Mouse (Mus musculus) monocyte, adult 5-6 weeks (primary cell): ENCODE measurements around the gene Clstn3. TPM values are rescaled to one million over a fixed set of nuclear protein-coding genes. Genes with fewer than 3 reads are reported as not detected.
"Not testable (repeated sequence)": the region's sequence is repeated elsewhere in the genome, so short reads cannot be mapped to it uniquely, and the experiment has no call there.

Source experiments
- ATAC-seq: fragments of 153-309, 156-312 bp; replicated peaks from 2 replicates; pipeline ENCODE4 v1.8.0; 2017; ENCODE audit warnings: mild to moderate bottlenecking; ENCODE audit not compliant: low TSS enrichment, insufficient number of reproducible peaks, severe bottlenecking, poor library complexity, low FRiP score
- total RNA-seq: library from RNA; stranded (forward); fragments of 200-1000, 200-491, 200-594 nt; gene quantifications from 3 replicates; pipeline ENCODE4 v1.2.3, GENCODE M21; 2017

Gene Clstn3
- total RNA-seq, 1 experiment from 2014 or later: not detected

GRCm38 (mm10) chr6:124483831-124484230 is 19.2 kb upstream of the Clstn3 start:
- not testable (repeated sequence) for ATAC-seq

GRCm38 (mm10) chr6:124481571-124481970 is 17.0 kb upstream of the Clstn3 start:
- 0 out of 2 replicates have a peak, but pooled peaks have one; percentile 16 for ATAC-seq

GRCm38 (mm10) chr6:124480295-124480694 is 15.7 kb upstream of the Clstn3 start:
- no peak for ATAC-seq

- no peak for ATAC-seq
These were observed 15.0 kb upstream of the Clstn3 start for GRCm38 (mm10) chr6:124479573-124479930.

GRCm38 (mm10) chr6:124478874-124479572 is 14.4 kb upstream of the Clstn3 start:
- ATAC-seq: no peak

- peak; percentile 25; the same call in 1 of the 2 replicates for ATAC-seq
These were observed 13.5 kb upstream of the Clstn3 start for GRCm38 (mm10) chr6:124477922-124478651.

GRCm38 (mm10) chr6:124477221-124477655 is 12.6 kb upstream of the Clstn3 start:
- no peak for ATAC-seq

- ATAC-seq: no peak
These were observed 12.2 kb upstream of the Clstn3 start for GRCm38 (mm10) chr6:124476796-124477195.

GRCm38 (mm10) chr6:124476216-124476615 is 11.6 kb upstream of the Clstn3 start:
- ATAC-seq: no peak

GRCm38 (mm10) chr6:124475335-124476075 is 10.9 kb upstream of the Clstn3 start:
- ATAC-seq: not testable (repeated sequence)

- ATAC-seq: no peak
These were observed 10.0 kb upstream of the Clstn3 start for GRCm38 (mm10) chr6:124474621-124475020.

- ATAC-seq: 0 out of 2 replicates have a peak, but pooled peaks have one; percentile 47
These were observed 8.2 kb upstream of the Clstn3 start for GRCm38 (mm10) chr6:124472801-124473200.

- ATAC-seq: not testable (repeated sequence)
These were observed 7.4 kb upstream of the Clstn3 start for GRCm38 (mm10) chr6:124471783-124472638.

- ATAC-seq: no peak
These were observed 6.5 kb upstream of the Clstn3 start for GRCm38 (mm10) chr6:124471121-124471520.

- ATAC-seq: no peak
These were observed 1.1 kb upstream of the Clstn3 start for GRCm38 (mm10) chr6:124465729-124466128.

GRCm38 (mm10) chr6:124465299-124465698 is 705 bp upstream of the Clstn3 start:
- ATAC-seq: no peak

- ATAC-seq: no peak
These were observed 708 bp downstream of the Clstn3 start for GRCm38 (mm10) chr6:124463881-124464291.

GRCm38 (mm10) chr6:124459388-124459787 is 5.2 kb downstream of the Clstn3 start:
- no peak for ATAC-seq
